Mouse (Mus musculus): ENCODE results near the gene Foxn2. TPM values are rescaled to one million over a fixed set of nuclear protein-coding genes. Genes with fewer than 3 reads are reported as not detected.
A peak's percentile ranks its signal among the peaks of the same experiment; 100 is the strongest.
"Not testable (repeated sequence)": the region's sequence is repeated elsewhere in the genome, so short reads cannot be mapped to it uniquely, and the experiment has no call there.

The Foxn2 gene
- 10 to 100 TPM; 15.6 to 19.5 (median 17.7) TPM for total RNA-seq (2022)

DNA sequence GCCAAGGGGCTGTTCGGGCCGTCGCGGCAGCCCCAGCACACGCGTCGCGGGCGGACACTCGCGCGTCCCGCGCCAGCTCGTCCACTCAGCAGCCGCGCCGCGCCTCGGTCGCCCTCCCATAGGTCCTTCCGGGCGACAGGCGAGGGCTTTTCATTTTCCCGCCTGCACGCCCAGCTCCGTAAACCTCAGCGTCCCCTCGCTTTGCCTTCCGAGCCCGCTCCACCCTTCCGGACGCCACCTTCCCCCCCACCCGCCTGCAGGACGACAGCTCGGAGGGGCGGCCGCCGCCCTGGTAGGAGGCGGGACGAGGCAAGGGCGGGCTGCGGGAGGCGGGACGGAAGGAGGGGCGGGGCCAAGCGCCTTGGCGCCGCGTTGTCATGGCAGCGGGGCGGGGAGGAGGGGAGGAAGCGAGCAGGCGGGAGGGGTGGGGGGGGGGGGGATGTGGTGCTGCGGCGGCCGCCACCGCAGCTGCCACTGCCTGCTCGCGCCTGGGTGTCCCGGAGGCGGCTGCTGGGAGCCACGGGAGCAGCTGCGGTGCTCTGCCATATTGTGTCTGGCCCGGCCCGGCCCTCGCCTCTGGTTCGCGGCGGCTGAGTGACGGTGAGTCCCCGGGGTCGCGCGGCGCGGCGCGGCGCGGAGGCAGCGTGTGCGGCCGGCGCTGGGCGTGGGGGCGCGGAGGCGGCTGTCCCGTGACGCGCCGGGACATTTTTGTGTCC lies at the start of gene Foxn2:
Gene Foxn2, plus strand, starts transcription at position 427 of the 716 bp plus-strand sequence.
- peak; percentile 90 for DNase-seq

- DNase-seq, result no peak
Observed at GRCm38 (mm10) chr17:88397501-88397900, 43.0 kb upstream of the Foxn2 start.

DNA sequence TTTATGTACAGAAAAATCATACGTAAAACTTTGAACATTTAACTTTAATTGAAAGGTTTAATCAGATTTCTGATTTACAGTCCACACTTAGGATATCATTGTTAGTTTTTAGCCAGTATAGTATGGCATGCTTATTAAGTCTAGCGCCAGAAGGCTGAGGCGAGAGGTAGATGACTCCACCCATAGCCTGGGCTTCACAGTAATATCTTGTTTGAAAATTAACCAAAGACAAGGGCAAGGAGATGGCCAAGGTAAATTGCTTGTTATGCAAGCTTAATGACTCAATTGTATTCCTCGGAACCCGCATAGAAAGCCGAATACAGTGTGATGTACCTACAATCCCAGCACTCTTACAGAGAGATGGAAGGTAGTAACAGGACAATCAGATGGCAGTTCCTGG lies 42.4 kb upstream of the Foxn2 start:
- no peak for DNase-seq

DNA sequence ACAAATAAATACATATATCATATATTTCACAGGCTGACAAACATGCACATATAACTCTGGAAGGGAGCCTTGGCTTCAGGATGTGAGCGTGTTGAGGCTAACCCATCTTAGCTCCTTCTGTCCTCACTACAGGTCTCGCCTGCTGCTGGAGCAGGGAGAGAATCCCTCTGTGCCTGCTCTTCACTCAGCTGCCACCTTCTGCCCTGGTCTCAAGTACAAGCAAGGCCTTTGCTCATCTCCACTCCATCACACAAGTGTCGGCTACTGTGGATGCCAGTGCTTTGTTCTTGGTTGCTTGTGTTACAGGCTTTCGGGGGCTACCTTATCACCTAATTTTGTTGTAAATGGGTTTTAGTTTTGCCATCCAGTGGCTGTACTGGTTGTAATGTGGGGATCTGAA lies 41.7 kb upstream of the Foxn2 start:
- no peak for DNase-seq

GRCm38 (mm10) chr17:88400122-88400521 lies 40.4 kb upstream of the Foxn2 start:
- DNase-seq, result no peak

GRCm38 (mm10) chr17:88400702-88401475 lies 39.6 kb upstream of the Foxn2 start:
- DNase-seq, result no peak

DNA sequence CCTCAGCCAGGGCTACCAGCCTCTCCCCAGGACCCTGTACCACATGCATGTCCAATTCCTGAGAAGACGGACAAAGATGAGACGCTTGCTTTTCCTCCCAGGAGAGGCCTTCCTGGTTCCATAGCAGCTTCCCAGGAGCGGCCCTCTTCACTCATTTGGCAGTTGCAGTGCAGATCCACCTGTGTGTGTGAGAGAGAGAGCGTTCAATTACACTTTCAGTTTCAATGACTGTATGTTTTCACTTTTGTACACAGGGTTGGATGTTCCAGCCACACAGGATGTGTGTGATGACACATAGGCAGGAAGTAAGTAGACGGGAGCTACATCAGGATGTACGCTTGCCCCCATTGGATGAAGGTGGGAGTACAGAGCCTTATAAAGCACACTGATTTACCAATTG lies 37.2 kb upstream of the Foxn2 start:
- DNase-seq, result no peak

DNA sequence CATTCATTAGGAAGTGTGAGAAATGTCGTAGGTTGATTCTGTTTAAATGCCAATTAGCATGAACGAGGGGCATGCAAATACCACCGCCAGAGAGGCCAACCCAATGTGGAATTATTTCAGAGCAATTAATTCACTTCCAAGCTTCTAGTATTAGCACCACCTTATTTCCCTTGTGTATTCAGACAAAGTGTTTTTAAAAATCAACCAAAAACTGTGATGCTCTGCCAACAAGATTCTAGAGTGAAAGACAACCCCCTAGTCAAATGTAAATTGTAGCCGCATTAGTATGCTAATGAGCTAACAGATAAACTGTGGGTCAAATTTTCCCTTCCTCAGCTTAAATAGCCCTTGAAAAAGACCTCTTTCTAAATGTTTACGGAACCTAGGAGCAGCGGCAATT lies 36.0 kb upstream of the Foxn2 start:
- DNase-seq, result no peak

GRCm38 (mm10) chr17:88405076-88405475 lies 35.4 kb upstream of the Foxn2 start:
- DNase-seq, result no peak

DNA sequence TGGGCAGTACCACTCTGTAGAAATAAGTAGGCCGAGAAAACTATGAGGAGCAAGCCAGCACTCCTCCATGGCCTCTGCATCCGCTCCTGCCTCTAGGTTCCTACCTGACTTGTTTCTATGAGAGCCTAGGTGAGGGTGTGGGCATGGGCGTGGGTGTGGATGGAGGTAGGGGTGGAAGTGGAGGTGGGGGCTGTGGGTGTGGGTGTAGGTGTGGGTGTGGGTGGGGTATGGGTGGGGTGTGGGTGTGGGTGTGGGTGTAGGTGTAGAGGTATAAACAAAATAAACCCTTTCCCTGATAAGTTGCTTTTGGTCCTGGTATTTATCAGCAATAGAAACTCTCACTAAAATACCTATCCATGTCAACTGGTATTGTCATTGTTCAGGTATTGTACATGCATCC lies 30.8 kb upstream of the Foxn2 start:
- DNase-seq, result no peak

GRCm38 (mm10) chr17:88413155-88413836 lies 27.2 kb upstream of the Foxn2 start:
- no peak for DNase-seq

DNA sequence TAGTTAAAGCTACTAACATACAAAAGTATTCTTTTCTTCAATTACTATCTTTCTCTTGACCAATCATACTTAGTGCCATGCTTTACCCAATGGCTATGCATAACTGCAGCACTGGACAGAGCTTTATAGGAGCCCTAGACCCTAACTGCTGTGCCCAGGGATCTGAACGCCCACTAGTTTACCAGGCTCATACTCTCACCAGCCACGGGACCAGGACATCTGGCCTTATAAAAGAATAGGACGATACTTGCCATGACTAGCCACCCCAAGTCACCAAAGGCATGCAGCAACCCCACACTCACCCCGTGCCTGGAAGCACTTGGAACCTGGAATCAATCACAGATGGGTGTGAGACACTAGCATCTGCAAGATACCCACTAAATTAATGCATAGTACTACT lies 20.1 kb upstream of the Foxn2 start:
- no peak for DNase-seq

- DNase-seq, result no peak
Observed at GRCm38 (mm10) chr17:88421246-88421645, 19.3 kb upstream of the Foxn2 start.

GRCm38 (mm10) chr17:88430719-88431118 lies 9.8 kb upstream of the Foxn2 start:
- no peak for DNase-seq

DNA sequence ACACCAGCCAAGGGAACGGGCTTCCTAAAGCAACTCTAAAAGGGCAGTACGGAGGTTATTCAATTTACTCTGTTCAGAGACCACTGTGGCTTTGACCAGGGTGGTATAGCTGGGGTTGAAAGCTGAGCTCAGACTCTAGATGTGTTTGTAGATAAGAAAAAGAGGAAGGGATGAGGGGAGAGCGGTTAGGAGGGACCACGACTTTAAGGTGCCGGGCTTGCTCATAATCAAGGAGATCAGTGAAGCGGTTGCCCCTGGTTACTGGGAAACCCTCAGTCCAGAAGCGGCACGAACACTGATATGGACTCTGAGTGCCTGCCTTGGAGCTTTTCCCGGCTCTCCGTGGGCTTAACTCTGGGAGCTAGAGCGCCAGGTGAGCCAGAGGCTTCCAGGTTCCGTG lies 9.0 kb upstream of the Foxn2 start:
- no peak for DNase-seq

DNA sequence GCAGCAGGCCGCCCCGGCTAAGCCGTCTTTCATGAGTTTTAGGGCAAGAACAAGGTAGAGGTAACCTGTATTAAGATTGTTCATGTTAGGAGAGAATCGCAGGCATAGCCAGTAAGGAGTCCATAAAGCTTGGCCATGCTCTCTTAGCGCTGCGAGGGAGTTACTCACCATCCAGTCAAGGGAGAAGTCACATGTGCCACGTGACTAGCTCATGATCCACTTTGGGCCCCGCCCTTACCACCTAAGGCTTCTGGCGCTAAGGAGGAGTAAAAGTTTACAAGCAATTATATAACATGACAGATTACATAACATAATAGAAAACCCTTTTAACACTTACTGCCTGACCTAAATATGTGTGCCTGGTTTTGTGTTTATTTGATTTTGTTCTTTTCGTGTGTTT lies 8.5 kb upstream of the Foxn2 start:
- DNase-seq, result no peak

- no peak for DNase-seq
Observed at GRCm38 (mm10) chr17:88435322-88435721, 5.2 kb upstream of the Foxn2 start.

DNA sequence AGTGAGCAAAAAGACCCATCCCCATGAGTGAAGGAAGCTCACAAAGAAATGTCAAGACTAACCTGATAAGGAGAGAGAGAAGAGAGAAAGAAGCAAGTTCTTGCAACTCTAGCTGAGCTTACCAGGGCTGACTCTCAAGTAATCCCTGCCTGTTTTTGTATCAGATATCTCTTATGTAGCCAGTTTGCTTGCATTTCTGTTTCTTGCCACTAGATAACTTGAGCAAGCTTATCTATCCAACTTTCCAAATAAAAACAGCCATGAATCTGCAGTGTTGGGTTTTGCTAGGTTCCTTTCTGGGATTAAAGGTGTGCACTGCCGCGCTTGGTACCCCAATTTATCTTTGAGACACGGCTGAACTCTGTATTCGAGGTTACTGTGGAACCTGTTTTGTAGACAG lies 4.2 kb upstream of the Foxn2 start:
- DNase-seq, result no peak

- DNase-seq, result not testable (repeated sequence)
Observed at GRCm38 (mm10) chr17:88436749-88437148, 3.8 kb upstream of the Foxn2 start.

DNA sequence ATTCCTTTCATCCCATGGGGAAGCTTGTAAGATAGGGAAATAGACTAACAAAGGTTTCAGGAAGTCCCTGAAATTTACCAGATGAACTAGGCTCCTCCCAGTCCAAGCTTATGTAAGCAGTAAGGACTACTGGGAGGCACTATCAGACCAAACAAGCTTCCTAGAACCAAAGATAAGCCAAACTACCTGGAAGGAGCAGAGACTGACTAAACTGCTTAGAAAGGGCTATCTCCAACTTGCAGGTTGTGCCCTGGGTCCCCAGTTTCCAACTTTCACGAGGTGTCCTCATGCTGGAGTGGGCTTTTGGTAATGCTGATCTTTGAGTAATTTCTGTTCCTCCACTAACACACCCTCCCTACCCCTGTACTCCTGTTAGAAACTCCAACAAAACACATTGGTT lies 3.1 kb upstream of the Foxn2 start:
- DNase-seq, result no peak

DNA sequence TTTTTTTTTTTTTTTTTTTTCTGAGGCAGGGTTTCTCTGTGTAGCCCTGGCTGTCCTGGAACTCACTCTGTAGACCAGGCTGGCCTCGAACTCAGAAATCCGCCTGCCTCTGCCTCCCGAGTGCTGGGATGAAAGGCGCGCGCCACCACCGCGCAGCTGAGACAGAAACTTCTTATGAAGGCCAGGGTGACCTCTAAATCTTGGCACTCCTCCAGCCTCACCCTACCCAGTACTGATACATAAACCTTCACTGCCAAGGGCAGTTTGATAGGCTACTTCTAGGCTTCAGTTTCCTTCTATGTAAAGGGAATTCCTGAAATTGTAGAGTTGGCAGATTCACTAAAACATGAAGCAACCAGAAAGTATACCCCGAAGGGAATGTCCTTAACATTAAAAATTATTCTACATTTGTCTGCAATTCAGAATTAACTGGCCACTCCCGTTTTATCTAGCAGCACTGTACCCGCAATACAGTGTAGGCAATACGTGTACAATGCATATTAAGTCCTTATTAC lies 918 bp upstream of the Foxn2 start:
- peak; percentile 24 for DNase-seq

DNA sequence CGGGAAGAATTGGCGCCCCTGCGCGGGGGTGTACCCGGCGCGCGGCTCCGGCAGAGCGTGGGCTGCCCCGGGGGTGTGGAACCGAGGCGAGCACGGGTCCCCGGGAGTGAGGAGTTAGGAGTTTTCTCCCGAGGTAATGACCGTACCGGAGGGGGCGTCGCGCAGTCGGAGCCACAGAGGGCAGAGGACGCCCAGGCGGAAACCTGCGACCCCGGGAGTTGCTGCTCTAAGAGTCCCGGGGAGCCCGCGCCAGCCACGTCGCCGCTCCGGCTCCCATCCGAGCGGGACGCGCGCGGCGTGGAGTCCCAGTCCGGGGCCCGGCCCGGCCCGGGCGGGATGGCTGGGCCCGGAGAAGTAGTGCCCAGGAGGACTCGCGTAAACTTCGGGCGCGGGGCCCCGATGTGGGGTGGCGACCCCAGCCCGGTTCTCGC lies 505 bp downstream of the Foxn2 start:
- DNase-seq, result no peak
